Mouse (Mus musculus) stomach, embryonic 14.5 days (tissue): ENCODE results near the gene Ttc25. TPM values are rescaled to one million over a fixed set of nuclear protein-coding genes. Genes with fewer than 3 reads are reported as not detected.

ENCODE experiments used
- ATAC-seq: fragments of 200-750 bp; cut with Nextera tagmentation; 2 replicates; pipeline ENCODE4 v1.8.0; 2017; ENCODE audit warnings: low read depth, moderate TSS enrichment; ENCODE audit not compliant: insufficient number of reproducible peaks, insufficient read depth, low FRiP score
- H3K27ac ChIP-seq: fragments of 300-500 bp; sonication (generic); 2 replicates; pipeline ENCODE4 v1.5.1; 2014; ENCODE audit warnings: mild to moderate bottlenecking, low read length, moderate library complexity, mixed read lengths
- H3K27me3 ChIP-seq: fragments of 300-500 bp; sonication (generic); 2 replicates; pipeline ENCODE4 v1.6.1; 2014; ENCODE audit warnings: low read length, control low read depth, mixed read lengths; ENCODE audit not compliant: control insufficient read depth, insufficient read depth
- H3K36me3 ChIP-seq: fragments of 300-500 bp; sonication (generic); 2 replicates; pipeline ENCODE4 v1.6.1; 2014; ENCODE audit warnings: mild to moderate bottlenecking, control low read depth, low read length, moderate library complexity, mixed read lengths; ENCODE audit not compliant: control insufficient read depth, insufficient read depth
- H3K4me1 ChIP-seq: fragments of 300-500 bp; sonication (generic); 2 replicates; pipeline ENCODE4 v1.6.1; 2014; ENCODE audit warnings: low read length, control low read depth, mixed read lengths; ENCODE audit not compliant: control insufficient read depth, insufficient read depth
- H3K4me2 ChIP-seq: fragments of 300-500 bp; sonication (generic); replicated peaks from 2 replicates; pipeline ENCODE4 v1.6.1; 2014; ENCODE audit warnings: low read depth, low read length, control low read depth
- H3K4me3 ChIP-seq: fragments of 300-500 bp; sonication (generic); 2 replicates; pipeline ENCODE4 v1.5.1; 2014; ENCODE audit warnings: low read depth, low read length, control low read depth
- H3K9ac ChIP-seq: fragments of 300-500 bp; sonication (generic); replicated peaks from 2 replicates; pipeline ENCODE4 v1.6.1; 2014; ENCODE audit warnings: low read depth, mild to moderate bottlenecking, control low read depth, low read length, moderate library complexity, mixed read lengths
- H3K9me3 ChIP-seq: fragments of 300-500 bp; sonication (generic); 2 replicates; pipeline ENCODE4 v1.6.1; 2016; ENCODE audit warnings: low read depth, low read length, control low read depth; ENCODE audit not compliant: control insufficient read depth
- WGBS: fragments of 180-500 bp; shearing (Covaris S2); extraction: QIAGEN DNeasy Blood & Tissue Kit; methylation state at CpG from one replicate; pipeline ENCODE4 v1.1.7; 2014; 5-methylcytosine and 5-hydroxymethylcytosine counted together
- polyA plus RNA-seq: library from polyadenylated mRNA; unstranded; fragments of >200 nt; fragmentation: Nextera tagmentation; extraction: Ambion mirVana; gene quantifications from 2 replicates; pipeline ENCODE4 v1.2.1, GENCODE M21; 2014

Gene Ttc25
- polyA plus RNA-seq, 1 experiment from 2014 or later = 1.1 TPM

GRCm38 (mm10) chr11:100513716-100514115 is 31.7 kb upstream of the Ttc25 start:
- Histone ChIP-seq H3K36me3 (peaks cover 71% of the 10 kb centered on the region), H3K4me3 (no peak overlapping the region), H3K27me3 (no peaks in the 10 kb centered on the region), H3K27ac (no peak overlapping the region), H3K9ac (no peak overlapping the region), H3K9me3 (no peaks in the 10 kb centered on the region), H3K4me1 (no peaks in the 10 kb centered on the region), H3K4me2 (no peak overlapping the region)
- WGBS = 84% methylated on average over 10 of the region's 10 CpGs
- ATAC-seq = no peak

DNA sequence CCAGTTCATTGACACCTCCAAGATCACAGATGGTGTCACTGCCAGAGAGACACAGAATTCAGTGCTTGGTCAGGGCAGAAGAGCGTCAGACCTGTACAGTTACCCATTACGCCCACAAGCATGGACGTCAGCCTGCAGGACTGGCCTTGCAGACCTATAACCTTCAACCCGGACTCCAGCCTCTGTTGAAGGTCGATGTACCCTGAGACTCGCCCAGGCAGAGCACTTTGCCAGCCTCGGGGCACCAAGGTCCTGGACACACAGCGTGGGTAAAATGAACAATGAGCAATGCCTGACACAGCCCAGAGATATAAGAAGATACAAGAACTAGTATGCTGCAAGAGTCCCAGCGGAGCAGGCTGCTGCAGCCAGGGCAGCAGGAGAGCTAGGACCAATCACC is 30.3 kb upstream of the Ttc25 start:
- H3K27me3 ChIP-seq = no peaks in the 10 kb centered on the region
- H3K9ac ChIP-seq = no peak overlapping the region
- no peak overlapping the region for H3K4me2 ChIP-seq
- no peak for ATAC-seq
- no peaks in the 10 kb centered on the region for H3K4me1 ChIP-seq
- H3K36me3 ChIP-seq = peaks cover 74% of the 10 kb centered on the region
- WGBS = 93% methylated on average over 9 of the region's 9 CpGs
- no peak overlapping the region for H3K27ac ChIP-seq
- H3K9me3 ChIP-seq = no peaks in the 10 kb centered on the region
- no peak overlapping the region for H3K4me3 ChIP-seq

- Histone ChIP-seq H3K4me1 (no peaks in the 10 kb centered on the region), H3K4me3 (no peak overlapping the region), H3K27me3 (no peaks in the 10 kb centered on the region), H3K36me3 (peaks cover 81% of the 10 kb centered on the region), H3K27ac (peak overlapping the region; percentile 18; the same call in 1 of the 2 replicates), H3K9ac (no peak overlapping the region), H3K9me3 (no peaks in the 10 kb centered on the region), H3K4me2 (no peak overlapping the region)
- no peak for ATAC-seq
- 86% methylated on average over 9 of the region's 9 CpGs for WGBS
Measured at GRCm38 (mm10) chr11:100515789-100516188, 29.6 kb upstream of the Ttc25 start.

DNA sequence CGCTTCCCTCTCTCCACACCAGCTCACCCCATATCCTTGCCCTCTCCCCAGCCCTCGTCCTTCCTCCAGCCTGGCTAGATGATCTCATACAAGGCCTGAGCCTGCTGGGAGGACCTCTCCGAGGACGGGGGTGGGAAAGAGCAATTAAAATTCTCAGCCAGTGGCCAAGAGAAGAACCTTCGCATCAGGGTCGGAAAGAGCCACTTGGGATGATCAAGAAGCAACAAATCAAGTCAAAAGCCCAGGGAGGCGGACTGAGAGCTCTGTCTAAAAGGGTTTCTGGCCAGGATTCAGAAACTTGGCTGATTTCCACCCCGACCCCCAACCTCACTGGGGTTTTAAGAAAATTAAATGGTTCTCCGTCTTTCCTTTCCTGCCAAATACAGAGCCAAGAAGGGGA is 29.1 kb upstream of the Ttc25 start:
- Histone ChIP-seq H3K9ac (no peak overlapping the region), H3K27ac (peak overlapping the region; percentile 18; the same call in 1 of the 2 replicates), H3K36me3 (peaks cover 81% of the 10 kb centered on the region), H3K4me2 (no peak overlapping the region), H3K4me1 (no peaks in the 10 kb centered on the region), H3K27me3 (no peaks in the 10 kb centered on the region), H3K9me3 (no peaks in the 10 kb centered on the region), H3K4me3 (no peak overlapping the region)
- WGBS = 47% methylated on average over 9 of the region's 9 CpGs
- ATAC-seq = peak; percentile 30; the same call in 1 of the 2 replicates

DNA sequence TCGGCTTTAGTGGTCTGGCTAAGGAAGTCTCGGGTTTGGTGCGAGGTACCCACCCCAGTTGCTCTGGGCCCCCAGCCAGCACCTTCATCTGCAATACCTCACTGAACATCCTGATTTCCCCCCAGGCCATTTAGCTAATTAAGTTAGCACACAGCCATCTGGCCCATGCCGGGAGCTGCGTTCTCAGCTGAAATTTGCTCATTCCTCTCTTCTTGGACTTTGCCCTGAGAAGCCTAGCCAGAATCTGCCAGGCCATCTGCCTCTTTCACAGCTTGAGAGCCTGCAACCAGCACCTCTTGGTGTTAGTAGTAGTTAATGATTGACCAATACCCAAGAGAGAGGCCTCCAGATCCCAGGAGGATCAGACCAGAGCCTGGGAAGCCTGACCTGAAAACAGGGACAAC is 27.2 kb upstream of the Ttc25 start:
- peak; percentile 72 for ATAC-seq
- Histone ChIP-seq H3K9me3 (no peaks in the 10 kb centered on the region), H3K9ac (no peak overlapping the region), H3K27ac (peak overlapping the region; percentile 13; the same call in 1 of the 2 replicates), H3K4me1 (no peaks in the 10 kb centered on the region), H3K4me3 (no peak overlapping the region), H3K4me2 (no peak overlapping the region), H3K36me3 (peaks cover 82% of the 10 kb centered on the region), H3K27me3 (no peaks in the 10 kb centered on the region)
- 57% methylated on average over 5 of the region's 5 CpGs for WGBS

- 68% methylated on average over 7 of the region's 7 CpGs for WGBS
- peak overlapping the region; percentile 12; the same call in 1 of the 2 replicates for H3K27ac ChIP-seq
- no peaks in the 10 kb centered on the region for H3K27me3 ChIP-seq
- no peak overlapping the region for H3K4me2 ChIP-seq
- no peak overlapping the region for H3K9ac ChIP-seq
- H3K9me3 ChIP-seq = no peaks in the 10 kb centered on the region
- H3K4me1 ChIP-seq = no peaks in the 10 kb centered on the region
- ATAC-seq = 0 out of 2 replicates have a peak, but pooled peaks have one; percentile 9
- H3K4me3 ChIP-seq = no peak overlapping the region
- peaks cover 78% of the 10 kb centered on the region for H3K36me3 ChIP-seq
Measured at GRCm38 (mm10) chr11:100519188-100519587, 26.2 kb upstream of the Ttc25 start.

DNA sequence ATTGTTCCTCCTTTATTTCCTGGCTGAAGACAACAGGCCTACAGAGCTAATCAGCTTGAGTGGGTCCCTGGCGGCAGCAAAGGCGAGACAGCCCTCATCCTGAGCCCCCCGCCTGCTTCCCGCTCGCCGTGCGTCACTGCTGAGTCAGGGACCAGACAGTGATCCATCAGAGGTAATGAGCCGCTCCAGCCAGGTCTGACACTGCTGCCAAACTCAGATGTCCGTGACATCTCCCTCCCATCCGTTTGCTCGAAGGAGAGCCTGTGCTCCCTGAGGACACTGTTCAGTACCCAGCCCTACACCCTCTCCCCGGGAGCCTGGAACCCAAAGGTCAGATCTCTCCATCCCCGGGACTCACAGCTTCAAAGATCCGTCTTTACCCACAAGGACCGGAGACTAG is 24.6 kb upstream of the Ttc25 start:
- Histone ChIP-seq H3K4me3 (no peak overlapping the region), H3K4me1 (peaks cover 16% of the 10 kb centered on the region; the same call in 1 of the 2 replicates), H3K36me3 (peaks cover 61% of the 10 kb centered on the region), H3K9me3 (no peaks in the 10 kb centered on the region), H3K4me2 (no peak overlapping the region), H3K9ac (no peak overlapping the region), H3K27ac (no peak overlapping the region), H3K27me3 (no peaks in the 10 kb centered on the region)
- 59% methylated on average over 15 of the region's 15 CpGs for WGBS
- ATAC-seq = no peak

DNA sequence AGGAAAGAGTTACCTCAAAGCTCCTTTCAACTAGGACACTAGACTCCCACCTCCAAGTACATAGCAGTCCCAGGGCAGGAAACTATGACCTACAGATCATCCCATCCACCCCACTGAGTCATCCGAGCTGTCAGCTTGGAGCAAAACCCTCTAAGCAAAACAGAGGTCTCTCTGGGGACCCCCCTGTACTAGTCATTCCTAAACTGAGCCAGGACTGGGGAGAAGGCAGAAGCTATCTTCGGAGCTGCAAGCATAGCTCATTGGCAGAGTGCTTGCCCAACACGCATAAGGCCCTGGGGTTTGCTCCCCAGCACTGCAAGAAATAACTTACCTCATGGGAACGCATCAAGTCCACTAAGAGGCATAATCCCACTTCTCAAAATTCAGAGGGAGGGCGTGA is 21.0 kb upstream of the Ttc25 start:
- Histone ChIP-seq H3K27me3 (no peaks in the 10 kb centered on the region), H3K4me1 (peaks cover 29% of the 10 kb centered on the region; the same call in 1 of the 2 replicates), H3K4me2 (peak overlapping the region; percentile 84), H3K36me3 (peaks cover 42% of the 10 kb centered on the region), H3K4me3 (0 out of 2 replicates have a peak overlapping the region, but pooled peaks have one; percentile 62), H3K9me3 (no peaks in the 10 kb centered on the region), H3K9ac (no peak overlapping the region), H3K27ac (no peak overlapping the region; the same call in 1 of the 2 replicates)
- WGBS = 83% methylated on average over 5 of the region's 5 CpGs
- no peak for ATAC-seq
